Mouse (Mus musculus) stomach, postnatal 0 days (tissue): Measurements from ENCODE around the gene Atad1.

Experiments used
- CTCF ChIP-seq: IDR thresholded peaks from 2 replicates; pipeline ENCODE4 v1.5.1; 2016; ENCODE audit warnings: antibody characterized with exemption, low read depth, mild to moderate bottlenecking, moderate library complexity
- EP300 ChIP-seq: optimal IDR thresholded peaks from 2 replicates; pipeline ENCODE3; 2016; ENCODE audit warnings: antibody characterized with exemption

- TF ChIP-seq CTCF (peak; percentile 74), EP300 (no peak)
Measured at GRCm38 (mm10) chr19:32689724-32690123, 49.9 kb downstream of the Atad1 start.
